Mouse (Mus musculus) cerebellum, adult 11-12 months (tissue): Measurements from ENCODE around the gene Znrd1.
A peak's percentile ranks its signal among the peaks of the same experiment; 100 is the strongest.

Experiments
- DNase-seq: peaks from one replicate; pipeline ENCODE4 v3.0.0; 2022

The Znrd1 gene

DNA sequence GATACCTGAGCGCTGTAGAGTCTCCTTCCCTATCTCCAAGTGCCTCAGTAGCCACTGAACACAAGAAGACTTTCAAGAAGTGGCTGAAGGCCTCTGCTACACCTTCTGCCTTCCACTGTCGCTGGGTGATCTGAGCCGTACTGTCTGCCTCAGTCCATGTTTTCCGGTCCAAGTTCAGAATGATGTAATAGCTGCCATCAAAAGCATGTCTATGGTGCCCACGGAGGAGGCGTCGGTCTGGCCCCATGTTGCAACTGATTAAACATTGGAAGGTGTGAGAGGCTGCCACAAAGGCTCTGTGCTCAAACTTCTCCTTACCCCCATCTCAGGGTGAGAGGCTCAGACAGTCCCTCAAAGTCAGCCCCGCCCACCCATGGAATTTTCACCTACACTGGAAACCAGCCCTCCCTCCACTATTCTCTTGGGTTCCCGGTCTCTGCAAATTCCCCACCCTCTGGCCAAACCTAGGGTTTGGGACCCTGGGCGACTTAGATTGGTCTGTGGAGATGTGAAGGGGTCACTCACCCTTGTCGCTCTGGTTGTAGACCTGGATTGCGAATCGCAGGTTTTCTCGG, 12.0 kb upstream of the Znrd1 start:
- DNase-seq = no peak

DNA sequence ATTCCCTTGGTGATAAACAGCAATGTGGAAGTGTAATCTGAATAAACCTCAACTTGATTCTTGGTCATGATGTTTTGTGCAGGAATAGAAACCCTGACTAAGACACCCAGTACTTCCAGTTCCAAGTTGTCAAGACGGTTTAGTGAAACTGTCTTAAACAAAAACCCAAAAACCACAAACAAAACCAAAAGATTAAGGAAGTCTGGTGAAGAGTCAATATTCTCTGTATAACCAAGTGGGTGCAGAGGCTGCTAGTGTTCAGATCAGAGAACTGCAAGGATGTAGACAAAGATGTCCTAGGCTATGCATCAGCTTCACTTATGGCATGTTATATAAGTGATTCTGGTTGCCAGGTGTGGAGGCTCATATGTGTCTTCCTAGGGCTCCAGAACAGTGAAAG, 8.5 kb upstream of the Znrd1 start:
- DNase-seq = no peak

DNA sequence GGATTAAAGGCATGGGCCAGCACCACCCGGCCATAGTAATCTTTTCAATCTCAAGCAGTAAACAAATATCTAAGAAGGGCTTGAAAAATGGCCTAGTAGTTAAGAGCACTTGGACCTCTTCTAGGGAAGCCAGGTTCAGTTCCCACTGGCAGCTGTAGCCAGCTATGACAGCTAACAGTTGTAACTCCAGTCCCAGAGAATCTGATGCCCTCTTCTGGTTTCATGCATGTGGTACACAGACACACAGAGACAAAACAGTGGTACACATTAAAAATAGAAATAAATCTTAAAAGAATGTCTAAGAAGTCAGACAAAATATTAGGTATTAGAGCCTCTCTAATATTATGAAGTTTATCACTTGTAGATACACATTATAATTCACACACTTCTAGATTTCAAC, 2.8 kb upstream of the Znrd1 start:
- no peak for DNase-seq

DNA sequence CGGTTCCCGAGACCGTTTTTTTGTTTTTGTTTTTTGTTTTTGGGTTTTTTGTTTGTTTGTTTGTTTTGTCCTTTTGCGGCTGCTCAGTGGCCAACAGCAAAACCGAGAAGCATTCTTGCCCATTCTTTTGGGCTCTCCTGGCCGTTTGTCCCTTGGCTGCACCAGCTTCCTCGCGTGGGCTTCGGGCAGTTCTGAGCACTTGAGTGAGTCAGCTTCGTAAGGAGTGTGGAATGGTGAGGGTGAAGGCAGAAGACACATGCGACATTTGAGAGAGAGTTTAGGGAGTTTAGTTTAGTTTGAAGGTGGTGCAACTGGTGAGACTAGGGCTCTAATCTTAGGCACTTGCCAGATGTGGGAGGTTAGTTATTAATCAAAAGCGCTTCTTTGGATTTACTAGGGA, 525 bp upstream of the Znrd1 start:
- no peak for DNase-seq

DNA sequence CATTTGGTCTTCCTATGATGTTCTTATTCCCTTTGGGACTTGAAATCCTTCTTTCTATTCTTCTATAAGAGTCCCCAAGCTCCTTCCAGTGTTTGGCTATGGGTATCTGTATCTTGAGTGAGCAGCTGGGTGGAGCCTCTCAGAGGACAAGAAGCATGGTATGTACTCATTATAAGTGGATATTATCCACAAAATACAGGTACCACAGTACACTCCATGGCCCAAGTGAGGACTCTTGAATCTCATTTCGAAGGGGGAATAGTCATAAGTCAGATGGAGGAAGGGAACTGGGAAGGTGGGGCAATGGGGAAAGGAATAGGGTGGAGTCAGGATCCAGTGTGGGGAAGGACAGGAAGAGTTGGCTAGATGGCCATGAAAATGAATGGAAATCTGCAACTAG, 5.3 kb downstream of the Znrd1 start:
- DNase-seq = no peak

DNA sequence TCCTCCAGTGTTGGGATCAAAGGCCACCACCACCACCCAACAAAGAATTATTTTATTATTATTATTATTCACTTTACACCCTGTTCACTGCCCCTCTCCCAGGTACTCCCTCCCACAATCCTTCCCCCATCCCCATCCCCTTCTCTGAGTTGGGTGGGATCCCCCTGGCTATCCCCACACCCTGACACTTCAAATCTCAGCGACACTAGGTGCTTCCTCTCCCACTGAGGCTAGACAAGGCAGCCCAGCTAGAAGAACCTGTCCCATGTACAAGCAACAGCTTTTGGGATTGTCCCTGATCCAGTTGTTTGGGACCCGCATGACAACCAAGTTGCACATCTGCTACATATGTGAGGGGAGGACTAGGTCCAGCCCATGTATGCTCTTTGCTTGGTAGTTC, 5.7 kb downstream of the Znrd1 start:
- DNase-seq = peak; percentile 59

DNA sequence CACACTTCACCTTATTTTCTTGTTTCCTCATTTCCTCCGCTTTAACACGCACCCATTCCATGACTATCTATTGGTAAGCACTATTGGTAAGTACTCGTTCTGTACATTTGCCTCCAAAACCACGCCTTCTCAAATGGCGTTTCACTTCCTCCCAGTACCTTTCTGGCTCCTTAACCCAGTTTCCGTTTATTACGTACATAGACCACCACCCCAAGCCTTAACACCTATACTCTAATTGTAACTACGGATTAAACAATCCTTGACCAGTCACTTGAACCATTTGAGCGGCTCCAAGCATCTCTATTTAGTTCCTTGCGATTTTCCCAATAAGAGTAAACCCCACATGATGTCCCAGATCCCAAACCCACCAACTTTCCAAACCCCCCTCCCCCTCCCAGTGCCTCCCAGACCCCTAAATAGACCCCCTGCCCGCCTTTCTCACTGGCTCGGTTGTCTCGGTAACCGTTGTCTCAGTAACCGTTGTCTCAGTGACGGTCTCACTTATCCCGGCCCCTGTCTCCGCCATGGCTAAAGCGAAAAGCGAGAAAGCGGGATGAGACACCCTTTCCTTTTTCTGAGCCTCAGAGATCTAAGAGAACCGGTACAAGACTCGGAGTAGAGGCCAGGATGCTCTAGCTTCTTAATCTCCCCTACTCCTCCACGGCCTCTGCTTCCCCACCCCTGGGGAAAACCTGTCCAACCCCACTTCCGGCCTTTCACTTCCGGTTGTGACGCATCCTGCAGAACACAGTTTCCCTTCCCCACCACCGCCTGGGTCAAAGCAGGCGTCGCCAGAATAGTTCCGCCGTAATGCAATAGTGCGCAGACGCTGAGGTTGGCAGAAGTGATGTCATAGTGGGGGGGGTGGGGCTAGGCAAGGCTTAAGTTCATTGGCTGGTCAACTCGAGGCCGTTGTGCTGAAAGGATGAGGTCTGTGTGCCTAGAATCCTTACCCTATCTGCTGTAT, 7.1 kb downstream of the Znrd1 start, which contains the start of gene Ppp1r11:
Gene Ppp1r11 (minus strand): TSS at position 761 of the 967 bp plus-strand sequence.
- DNase-seq = peak; percentile 98

DNA sequence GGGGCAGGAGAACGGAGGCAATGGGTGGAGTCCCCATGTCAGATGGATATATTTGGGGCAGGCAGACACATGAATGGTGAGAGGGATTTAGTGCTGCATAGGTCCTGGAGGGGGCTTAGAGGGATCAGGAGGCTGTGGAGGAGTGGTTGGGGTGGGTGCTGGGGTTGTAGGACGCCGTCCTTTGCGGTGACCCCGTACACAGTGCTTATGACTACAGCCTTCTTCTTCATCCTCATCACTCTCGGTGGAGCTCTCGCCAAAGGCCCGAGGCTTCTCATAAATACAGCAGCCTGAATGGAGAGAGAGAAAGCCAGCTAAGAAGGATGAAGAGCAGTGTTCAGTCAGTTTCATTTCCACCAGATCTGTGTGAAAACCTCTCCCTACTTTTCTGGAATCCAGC, 9.1 kb downstream of the Znrd1 start:
- peak; percentile 40 for DNase-seq

DNA sequence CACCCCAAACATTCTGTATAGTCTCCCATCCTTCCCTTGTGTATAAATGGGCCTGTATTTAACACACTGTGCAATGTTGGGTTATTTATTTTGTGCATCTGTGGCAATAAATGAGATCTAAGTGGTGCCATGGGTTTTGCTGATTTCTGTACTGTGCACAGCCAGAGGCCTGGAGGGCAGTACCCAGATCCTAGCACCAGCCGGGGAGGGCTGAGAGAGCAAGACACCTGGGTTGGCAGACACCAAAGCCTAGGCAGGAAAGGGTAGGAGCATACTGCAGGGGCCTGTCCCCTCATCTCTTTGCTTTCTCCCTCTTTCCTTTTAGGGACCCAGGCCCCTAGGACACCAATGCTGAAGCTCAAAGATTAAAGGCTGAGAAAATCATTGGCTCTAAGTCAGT, 10.1 kb downstream of the Znrd1 start:
- peak; percentile 33 for DNase-seq

DNA sequence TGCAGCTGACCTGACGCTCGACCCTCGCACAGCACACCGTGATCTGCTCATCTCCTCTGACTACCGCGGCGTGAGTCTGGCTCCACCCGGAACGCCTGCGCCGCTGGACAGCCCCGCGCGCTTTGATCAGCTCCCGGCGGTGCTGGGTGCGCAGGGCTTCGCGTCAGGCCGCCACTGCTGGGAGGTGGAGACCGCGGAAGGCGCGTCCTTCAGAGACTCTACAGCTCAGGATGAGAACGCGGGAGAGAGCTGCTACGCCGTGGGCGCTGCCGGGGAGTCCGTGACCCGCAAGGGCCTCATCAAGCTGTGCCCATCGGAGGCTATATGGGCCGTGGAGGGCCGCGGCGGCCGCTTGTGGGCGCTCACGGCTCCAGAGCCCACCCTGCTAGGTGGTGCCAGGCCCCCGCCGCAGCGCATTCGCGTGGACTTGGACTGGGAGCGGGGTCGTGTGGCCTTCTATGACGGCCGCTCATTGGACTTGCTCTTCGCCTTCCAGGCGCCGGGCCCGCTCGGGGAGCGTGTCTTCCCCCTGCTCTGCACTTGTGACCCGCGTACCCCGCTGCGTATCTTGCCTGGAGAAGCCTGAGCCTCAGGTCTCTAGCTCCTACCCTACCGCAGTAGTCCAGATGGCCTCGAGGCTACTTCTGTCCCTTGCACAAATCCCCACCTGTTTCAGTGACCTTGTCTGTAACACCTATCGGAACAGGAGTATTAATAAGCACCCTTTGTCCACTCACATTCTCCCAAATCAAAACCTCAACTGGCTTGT, 11.1 kb downstream of the Znrd1 start:
- peak; percentile 67 for DNase-seq

DNA sequence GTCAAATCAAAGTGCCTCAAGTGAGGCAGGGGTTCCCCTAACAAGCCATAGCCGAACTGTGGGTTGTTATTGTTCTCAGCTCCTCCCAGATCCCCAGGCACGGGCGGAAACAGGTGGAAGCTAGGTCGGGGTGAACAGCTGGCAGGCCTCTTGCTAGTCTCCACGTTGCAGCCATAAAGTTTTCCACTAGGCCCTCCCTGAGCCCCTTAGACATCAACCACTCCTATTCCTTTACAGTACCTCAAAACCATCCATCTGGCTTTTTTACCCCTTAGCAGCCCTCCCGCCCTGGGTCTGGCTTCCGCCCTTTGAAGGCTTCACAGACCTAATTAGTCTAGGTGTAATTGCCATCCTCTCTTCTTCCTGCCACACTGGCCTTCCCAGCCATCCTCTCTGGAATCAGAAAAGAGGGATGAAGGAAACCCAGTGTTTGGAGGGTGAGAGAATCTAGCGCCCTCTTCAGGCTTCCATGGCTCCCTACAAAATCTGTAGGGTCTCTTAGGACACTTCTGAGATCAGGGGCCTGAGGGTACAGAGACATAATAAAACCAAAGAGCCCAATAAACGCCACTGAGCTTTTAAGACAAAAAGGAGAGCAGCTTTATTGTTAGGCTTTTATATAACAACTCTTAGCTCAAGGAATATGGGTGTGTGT, 14.1 kb downstream of the Znrd1 start:
- DNase-seq = peak; percentile 58

DNA sequence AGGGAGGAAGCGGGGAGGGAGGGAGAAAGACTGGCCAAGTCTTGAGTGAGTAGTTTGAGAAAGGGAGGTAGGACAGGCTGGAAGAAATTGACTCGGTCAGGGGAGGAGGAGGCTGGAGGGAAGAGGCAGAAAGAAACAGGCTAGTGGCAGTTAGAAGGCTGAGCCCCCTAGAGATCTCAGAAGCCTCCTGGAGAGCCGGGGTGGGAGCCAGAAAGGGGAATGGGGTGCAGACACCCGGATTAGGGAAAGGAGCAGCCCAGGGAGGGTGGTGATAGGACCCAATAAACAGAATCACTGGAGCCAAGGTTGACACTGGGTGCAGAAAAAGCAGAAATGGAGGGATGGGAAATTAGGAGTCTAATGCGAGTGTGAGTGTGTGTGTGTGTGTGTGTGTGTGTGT, 14.7 kb downstream of the Znrd1 start:
- peak; percentile 52 for DNase-seq

DNA sequence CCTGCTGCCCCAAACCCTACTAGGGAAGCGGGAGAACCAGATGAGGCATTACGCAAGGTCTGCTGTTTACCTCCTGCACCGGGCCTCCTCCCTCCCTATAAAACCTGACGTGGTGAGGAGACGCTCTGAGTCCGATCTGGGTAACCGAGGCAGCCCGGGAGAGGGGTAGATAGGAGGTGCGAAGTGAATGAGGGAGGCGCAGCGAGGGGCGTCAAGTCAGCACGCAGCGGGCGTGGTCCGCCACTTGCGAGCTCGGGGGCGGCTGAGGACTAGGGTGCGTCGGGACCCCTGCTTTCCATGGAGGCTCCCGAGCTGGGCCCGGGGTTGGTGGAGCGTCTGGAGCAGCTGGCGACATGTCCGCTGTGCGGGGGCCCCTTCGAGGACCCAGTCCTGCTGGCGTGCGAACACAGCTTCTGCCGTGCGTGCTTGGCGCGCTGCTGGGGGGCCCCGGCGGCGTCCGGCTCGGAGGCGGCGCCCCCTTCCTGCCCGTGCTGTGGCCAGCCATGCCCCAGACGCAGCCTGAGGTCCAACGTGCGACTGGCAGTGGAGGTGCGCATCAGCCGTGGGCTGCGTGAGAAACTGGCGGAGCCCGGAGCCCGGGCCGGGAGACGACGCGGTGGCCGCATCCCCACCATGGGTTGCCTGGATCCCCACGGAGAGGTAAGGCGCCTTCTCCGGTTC, 15.4 kb downstream of the Znrd1 start, which contains the start of gene Rnf39:
Gene Rnf39 (plus strand): TSS at position 128 of the 681 bp plus-strand sequence.
- DNase-seq = peak; percentile 74

DNA sequence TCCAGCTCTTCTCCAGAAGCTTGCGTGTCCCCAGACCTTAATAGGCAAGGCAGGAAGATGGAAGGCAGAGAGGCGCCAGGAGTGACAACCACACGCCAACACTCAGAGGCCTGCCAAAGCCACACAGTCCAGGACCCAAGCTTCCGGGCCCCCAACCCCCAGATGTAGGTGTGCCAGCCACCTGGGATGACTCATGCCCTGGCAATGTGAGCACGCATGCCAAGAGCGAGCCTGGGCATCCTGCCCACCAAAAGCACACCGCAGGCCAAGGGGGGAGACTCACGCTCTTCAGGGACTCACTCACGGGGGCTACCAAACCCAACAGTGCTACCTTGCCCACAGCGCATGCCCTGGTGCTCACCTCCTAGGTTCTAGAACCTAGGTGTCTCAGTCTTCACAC, 16.0 kb downstream of the Znrd1 start:
- peak; percentile 87 for DNase-seq

DNA sequence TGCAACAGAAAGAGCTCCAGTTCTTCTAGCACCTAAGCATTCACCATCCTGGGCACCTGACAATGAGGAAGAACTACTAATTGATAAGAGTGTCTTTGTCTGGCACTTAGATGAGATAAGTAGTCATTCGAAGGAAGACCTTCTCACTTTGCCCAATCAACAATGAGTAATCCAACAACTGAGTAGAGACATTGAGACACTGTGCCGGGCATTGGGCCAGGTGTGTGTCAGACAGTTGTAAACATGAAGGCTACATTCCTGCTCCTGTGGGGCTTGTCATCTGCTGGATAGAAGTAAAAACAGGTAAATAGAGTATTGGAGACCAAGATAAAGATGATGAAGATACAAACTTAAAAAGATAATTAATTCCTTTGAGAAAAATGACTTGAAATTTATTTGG, 20.3 kb downstream of the Znrd1 start:
- no peak for DNase-seq

DNA sequence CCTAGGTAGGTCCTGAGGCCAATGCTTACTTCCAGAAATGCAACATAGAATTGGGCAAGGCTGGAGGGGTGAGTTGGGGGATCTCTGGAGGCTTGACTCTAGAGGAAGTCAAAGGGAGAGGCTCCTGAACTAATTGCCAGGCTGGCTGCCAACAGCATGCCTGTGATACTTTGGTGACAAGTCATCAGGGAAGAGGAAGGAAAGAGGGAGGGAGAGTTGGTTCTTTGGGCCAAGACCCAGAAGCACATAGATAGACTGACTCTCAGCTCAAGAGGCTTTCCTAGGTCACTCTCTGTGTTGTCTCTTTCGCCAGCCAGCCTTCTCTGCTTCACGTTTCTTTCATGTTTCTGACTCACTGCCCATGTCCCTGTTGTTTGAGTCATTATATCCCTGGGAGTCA, 26.6 kb downstream of the Znrd1 start:
- DNase-seq = no peak

DNA sequence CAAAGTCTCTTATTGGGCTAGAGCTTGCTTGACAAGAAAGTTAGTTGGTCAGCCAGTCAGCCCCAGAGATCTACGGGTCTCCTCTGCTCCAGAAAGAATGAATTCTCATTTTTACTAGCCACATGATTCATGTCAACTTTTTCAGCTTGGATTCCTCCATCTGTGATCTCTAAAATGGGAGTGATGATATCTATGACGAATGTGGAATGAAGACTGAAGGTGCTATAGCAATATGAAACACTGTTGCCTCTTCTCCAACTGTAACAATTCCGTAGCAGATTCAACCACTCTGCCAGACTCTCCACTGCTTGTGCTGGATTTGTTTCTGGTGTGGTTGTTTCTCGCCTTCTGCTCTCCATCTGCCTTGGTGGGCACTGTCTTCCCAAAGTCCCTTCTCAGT, 27.2 kb downstream of the Znrd1 start:
- DNase-seq = no peak

DNA sequence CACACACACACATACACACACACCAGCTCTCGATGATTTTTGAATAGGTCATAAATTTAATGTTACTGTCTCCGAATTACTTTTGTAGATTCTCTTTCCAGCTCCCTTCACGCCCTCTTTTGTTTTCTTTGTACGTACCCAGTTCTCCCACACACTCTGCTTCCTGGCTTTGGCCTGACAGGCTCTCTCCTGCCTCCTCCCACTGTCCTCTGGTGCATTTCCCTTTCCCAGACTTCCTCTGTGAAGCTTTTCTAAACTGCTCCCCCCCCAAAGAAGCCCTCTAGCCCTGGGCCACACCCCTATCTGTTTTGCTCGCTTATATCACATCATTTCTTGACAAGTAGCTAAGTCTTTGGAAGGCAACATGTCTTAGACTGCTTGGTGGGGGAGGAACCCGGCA, 28.1 kb downstream of the Znrd1 start:
- DNase-seq = no peak

DNA sequence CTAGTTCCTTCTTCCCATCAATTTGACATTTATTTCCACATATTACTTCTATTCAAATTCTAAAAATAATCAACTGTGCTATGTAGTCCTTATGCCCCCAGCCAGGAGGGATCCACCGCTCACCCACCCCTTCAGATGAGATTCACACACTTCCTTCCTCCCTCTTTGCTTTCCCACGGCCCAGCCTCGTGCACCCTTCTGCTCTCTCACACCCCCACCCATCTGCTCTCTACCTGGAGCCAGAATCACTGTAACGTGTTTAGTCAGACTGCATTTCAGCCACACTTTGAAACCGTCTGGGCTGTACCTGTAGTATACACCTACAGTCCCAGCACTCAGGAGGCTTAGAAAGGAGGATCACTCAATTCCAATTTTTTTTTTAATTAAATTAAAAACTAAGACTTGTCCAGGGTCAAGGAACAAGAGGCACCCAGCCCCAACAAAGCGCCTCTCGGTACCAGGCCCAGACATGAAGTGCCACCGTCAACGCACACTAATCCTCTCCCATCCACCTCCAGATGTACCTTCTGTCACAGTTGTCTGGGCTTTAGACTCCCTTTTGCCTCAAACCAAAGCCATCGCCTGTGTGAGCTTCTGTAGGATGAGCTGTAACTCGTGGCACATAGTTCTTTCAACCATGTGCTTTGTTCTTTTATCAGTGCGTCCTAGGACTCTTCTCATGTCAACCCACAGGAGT, 29.0 kb downstream of the Znrd1 start:
- no peak for DNase-seq

DNA sequence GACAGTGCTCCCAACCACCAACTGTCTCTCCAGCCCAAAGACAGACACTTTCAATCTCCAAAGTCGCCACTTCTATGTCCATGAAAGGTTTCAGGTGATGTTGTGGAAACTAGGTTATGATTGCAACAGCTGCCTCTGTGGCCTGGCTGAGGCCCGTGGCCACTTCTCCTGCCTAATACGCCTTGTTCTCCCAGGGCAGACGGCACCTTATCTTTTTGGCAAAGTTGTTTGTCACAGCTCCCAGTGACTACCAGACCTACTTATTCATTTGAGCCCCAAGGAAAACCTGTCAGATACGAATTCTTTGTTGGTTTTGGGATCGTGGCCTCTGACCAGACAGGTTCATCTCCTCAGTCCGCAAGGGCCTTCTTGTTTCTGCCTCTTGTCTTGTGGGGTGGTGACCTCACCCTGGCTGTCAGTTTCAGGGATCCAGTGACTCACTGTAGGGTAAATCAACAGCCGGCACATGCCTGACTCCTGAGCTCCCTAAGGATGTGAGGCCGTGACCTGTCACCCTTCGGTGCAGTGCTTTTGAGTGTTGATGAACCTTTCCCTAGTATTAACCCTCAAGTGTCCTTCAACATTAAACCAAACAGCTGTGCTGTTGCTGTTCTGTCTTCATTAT, 30.8 kb downstream of the Znrd1 start:
- no peak for DNase-seq

DNA sequence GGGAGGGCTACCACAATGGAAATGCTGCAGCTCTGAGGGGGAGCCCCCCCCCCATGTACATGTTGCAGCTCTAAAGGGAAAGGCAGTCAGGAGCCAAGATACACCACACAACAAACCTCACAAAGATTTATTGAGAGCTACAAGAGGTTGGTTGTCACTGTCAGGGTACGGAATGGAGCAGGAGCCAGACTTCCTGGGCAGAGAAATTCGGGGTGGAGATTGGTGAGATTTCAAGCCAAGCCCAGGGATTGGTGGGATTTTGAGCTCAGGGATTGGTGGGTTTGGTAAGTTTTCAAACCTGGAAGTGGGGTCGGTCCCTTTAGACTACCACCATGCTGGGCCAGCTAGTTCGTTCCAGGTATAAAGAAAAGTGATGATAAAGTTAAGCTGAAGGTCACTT, 34.9 kb downstream of the Znrd1 start:
- no peak for DNase-seq
